Mouse (Mus musculus) heart, embryonic 16.5 days (tissue): ENCODE measurements around the gene Panx3. TPM values are rescaled to one million over a fixed set of nuclear protein-coding genes. Genes with fewer than 3 reads are reported as not detected.

Experiments used
- ATAC-seq: fragments of 200-750 bp; cut with Nextera tagmentation; replicated peaks from 2 replicates; pipeline ENCODE4 v1.8.0; 2017; ENCODE audit warnings: moderate number of reproducible peaks; ENCODE audit not compliant: insufficient read depth, low FRiP score; ENCODE audit errors: extremely low read depth
- H3K27ac ChIP-seq: fragments of 300-500 bp; sonication (generic); 2 replicates; pipeline ENCODE4 v1.5.1; 2014; ENCODE audit warnings: mild to moderate bottlenecking, low read length, control low read depth, moderate library complexity
- H3K27me3 ChIP-seq: fragments of 300-500 bp; sonication (generic); 2 replicates; pipeline ENCODE4 v1.6.1; 2014; ENCODE audit warnings: low read length, mixed read lengths; ENCODE audit not compliant: control insufficient read depth, insufficient read depth
- H3K36me3 ChIP-seq: fragments of 300-500 bp; sonication (generic); 2 replicates; pipeline ENCODE4 v1.6.1; 2014; ENCODE audit not compliant: control insufficient read depth, insufficient read depth
- H3K4me1 ChIP-seq: fragments of 300-500 bp; sonication (generic); 2 replicates; pipeline ENCODE4 v1.6.1; 2014; ENCODE audit warnings: low read length, mixed read lengths; ENCODE audit not compliant: control insufficient read depth, insufficient read depth
- H3K4me2 ChIP-seq: fragments of 300-500 bp; sonication (generic); 2 replicates; pipeline ENCODE4 v1.6.1; 2014; ENCODE audit warnings: low read depth, mild to moderate bottlenecking, control low read depth, low read length
- H3K4me3 ChIP-seq: fragments of 300-500 bp; sonication (generic); 2 replicates; pipeline ENCODE4 v1.5.1; 2014; ENCODE audit warnings: mild to moderate bottlenecking, control low read depth, low read length
- H3K9ac ChIP-seq: fragments of 300-500 bp; sonication (generic); 2 replicates; pipeline ENCODE4 v1.6.1; 2014; ENCODE audit warnings: low read length, control low read depth
- H3K9me3 ChIP-seq: fragments of 300-500 bp; sonication (generic); replicated peaks from 2 replicates; pipeline ENCODE4 v1.6.1; 2016; ENCODE audit warnings: low read length; ENCODE audit not compliant: control insufficient read depth
- WGBS: fragments of 180-500 bp; shearing (Covaris S2); extraction: QIAGEN DNeasy Blood & Tissue Kit; methylation state at CpG from one replicate; pipeline ENCODE4 v1.1.7; 2014; 5-methylcytosine and 5-hydroxymethylcytosine counted together
- polyA plus RNA-seq: library from polyadenylated mRNA; unstranded; fragments of >200 nt; fragmentation: Nextera tagmentation; extraction: Ambion mirVana; gene quantifications from 2 replicates; pipeline ENCODE4 v1.2.1, GENCODE M21; 2015

The Panx3 gene
- polyA plus RNA-seq, 1 experiment from 2014 or later: 0.05 TPM

- no peaks in the 10 kb centered on the region for H3K4me1 ChIP-seq
- no peak for ATAC-seq
- H3K4me2 ChIP-seq: no peak overlapping the region
- 73% methylated on average over 3 of the region's 3 CpGs for WGBS
- H3K9me3 ChIP-seq: no peaks in the 10 kb centered on the region
- H3K36me3 ChIP-seq: peaks cover 29% of the 10 kb centered on the region
- H3K27ac ChIP-seq: no peak overlapping the region
- H3K9ac ChIP-seq: no peak overlapping the region
- H3K27me3 ChIP-seq: no peaks in the 10 kb centered on the region
- H3K4me3 ChIP-seq: no peak overlapping the region
Observed at GRCm38 (mm10) chr9:37646246-37646645, 22.8 kb downstream of the Panx3 start.

DNA sequence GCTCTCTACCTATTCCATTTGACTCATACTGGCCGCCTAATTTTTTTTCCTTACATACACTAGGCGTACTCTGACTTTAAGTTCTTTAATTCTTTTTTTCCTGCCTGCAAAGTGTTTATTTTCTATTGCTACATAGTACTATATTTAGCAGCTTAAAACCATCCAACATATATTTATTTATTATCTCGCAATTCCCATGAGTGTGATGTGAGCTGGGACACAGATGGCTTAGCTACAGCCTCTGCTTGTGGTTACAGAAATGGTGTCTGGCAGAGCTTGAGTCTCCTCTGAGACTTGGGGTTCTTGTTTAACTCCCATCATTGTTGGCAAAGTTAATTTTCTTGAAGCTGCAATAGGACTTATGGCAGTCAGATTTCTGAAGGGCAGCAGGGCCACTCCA, 30.3 kb downstream of the Panx3 start:
- H3K4me2 ChIP-seq: no peak overlapping the region
- H3K9ac ChIP-seq: no peak overlapping the region
- no peak for ATAC-seq
- no peaks in the 10 kb centered on the region for H3K27me3 ChIP-seq
- no peak overlapping the region for H3K4me3 ChIP-seq
- H3K4me1 ChIP-seq: no peaks in the 10 kb centered on the region
- H3K9me3 ChIP-seq: no peaks in the 10 kb centered on the region
- H3K27ac ChIP-seq: no peak overlapping the region
- H3K36me3 ChIP-seq: no peaks in the 10 kb centered on the region
- 74% methylated on average over 3 of the region's 3 CpGs for WGBS

GRCm38 (mm10) chr9:37636800-37637542, 32.1 kb downstream of the Panx3 start:
- Histone ChIP-seq H3K4me3 (no peak overlapping the region), H3K9me3 (no peaks in the 10 kb centered on the region), H3K9ac (no peak overlapping the region), H3K36me3 (no peaks in the 10 kb centered on the region), H3K27me3 (no peaks in the 10 kb centered on the region), H3K4me2 (no peak overlapping the region), H3K27ac (no peak overlapping the region), H3K4me1 (no peaks in the 10 kb centered on the region)
- ATAC-seq: no peak
- WGBS: 38% methylated on average over 6 of the region's 6 CpGs

DNA sequence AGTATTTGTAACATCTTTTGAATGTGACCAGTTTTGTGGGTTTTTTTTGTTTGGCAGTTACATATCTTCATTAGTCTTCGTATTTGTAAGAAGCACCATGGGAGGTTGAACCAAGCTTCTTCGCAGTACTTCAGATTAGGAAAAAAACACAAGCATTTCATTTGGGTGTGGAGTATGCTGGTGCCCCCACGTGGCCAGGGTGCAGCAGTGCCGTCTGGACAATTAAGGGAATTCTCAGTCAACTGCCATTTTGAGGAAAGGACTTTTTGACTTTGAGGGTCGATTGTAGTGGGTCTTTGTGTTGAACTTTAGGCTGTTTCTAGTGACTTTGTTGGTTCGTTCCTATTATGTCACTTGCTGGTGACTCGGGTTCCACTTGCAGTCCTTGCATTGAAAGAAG, 32.7 kb downstream of the Panx3 start:
- Histone ChIP-seq H3K9me3 (no peaks in the 10 kb centered on the region), H3K9ac (no peak overlapping the region), H3K4me2 (no peak overlapping the region), H3K36me3 (no peaks in the 10 kb centered on the region), H3K4me1 (no peaks in the 10 kb centered on the region), H3K27ac (no peak overlapping the region), H3K4me3 (no peak overlapping the region), H3K27me3 (no peaks in the 10 kb centered on the region)
- 18% methylated on average over 7 of the region's 7 CpGs for WGBS
- no peak for ATAC-seq

GRCm38 (mm10) chr9:37634269-37634668, 34.8 kb downstream of the Panx3 start:
- H3K27ac ChIP-seq: no peak overlapping the region
- H3K9ac ChIP-seq: no peak overlapping the region
- H3K36me3 ChIP-seq: no peaks in the 10 kb centered on the region
- no peak for ATAC-seq
- no peak overlapping the region for H3K4me2 ChIP-seq
- H3K4me3 ChIP-seq: no peak overlapping the region
- no peaks in the 10 kb centered on the region for H3K27me3 ChIP-seq
- WGBS: 86% methylated on average over 3 of the region's 3 CpGs
- no peaks in the 10 kb centered on the region for H3K4me1 ChIP-seq
- H3K9me3 ChIP-seq: no peaks in the 10 kb centered on the region

DNA sequence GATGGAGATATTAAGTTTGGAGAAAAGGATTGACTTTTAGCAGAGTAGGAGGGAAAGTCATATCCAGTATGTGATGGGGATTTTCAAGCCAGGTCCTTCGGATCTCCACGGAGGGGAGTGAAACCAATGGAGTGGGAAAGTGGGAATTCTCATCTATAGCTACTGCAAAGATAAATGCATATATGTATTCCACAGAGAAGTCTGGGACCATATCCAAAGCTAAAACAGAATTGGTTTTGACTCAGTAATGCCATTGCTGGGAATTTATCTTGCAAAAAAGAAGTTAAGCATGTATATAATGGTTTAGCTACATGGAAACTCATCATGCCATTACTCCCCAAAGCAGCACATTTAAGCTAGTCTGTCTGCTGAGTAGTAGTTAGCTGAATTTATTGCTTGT, 36.7 kb downstream of the Panx3 start:
- 67% methylated on average over 2 of the region's 2 CpGs for WGBS

GRCm38 (mm10) chr9:37629941-37630340, 39.1 kb downstream of the Panx3 start:
- Histone ChIP-seq H3K4me3 (no peak overlapping the region), H3K4me2 (no peak overlapping the region), H3K27ac (no peak overlapping the region), H3K4me1 (0 out of 2 replicates have a peak, but pooled peaks cover 2% of the 10 kb centered on the region), H3K9me3 (no peaks in the 10 kb centered on the region), H3K9ac (no peak overlapping the region), H3K36me3 (no peaks in the 10 kb centered on the region), H3K27me3 (no peaks in the 10 kb centered on the region)
- 73% methylated on average over 2 of the region's 2 CpGs for WGBS
- no peak for ATAC-seq

More for the DNA sequence above, 36.7 kb downstream of the Panx3 start:
- ATAC-seq: no peak
- H3K4me3 ChIP-seq: no peak overlapping the region
- H3K27ac ChIP-seq: no peak overlapping the region
- no peaks in the 10 kb centered on the region for H3K9me3 ChIP-seq
- H3K9ac ChIP-seq: no peak overlapping the region
- no peak overlapping the region for H3K4me2 ChIP-seq
- H3K27me3 ChIP-seq: no peaks in the 10 kb centered on the region
- no peaks in the 10 kb centered on the region for H3K4me1 ChIP-seq
- no peaks in the 10 kb centered on the region for H3K36me3 ChIP-seq

DNA sequence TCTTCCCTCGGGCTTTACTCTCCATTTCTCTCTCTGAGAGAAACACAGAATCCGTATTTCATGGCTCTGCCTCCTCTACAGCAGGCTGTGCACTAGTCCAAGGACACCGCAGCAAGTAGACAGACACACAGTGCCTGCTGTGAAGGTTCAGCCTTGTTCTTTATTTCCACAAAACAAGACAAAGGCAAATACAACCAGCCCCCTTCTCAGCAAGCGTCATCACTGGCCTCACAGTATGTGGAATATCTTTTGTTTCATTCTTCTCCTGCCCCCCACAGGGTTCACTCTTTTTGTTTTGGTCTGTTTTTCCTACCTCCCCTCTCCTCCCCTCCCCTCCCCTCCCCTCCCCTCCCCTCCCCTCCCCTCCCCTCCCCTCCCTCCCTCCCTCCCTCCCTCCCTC, 40.5 kb downstream of the Panx3 start:
- no peak for ATAC-seq
- H3K9ac ChIP-seq: no peak overlapping the region
- H3K9me3 ChIP-seq: no peaks in the 10 kb centered on the region
- no peaks in the 10 kb centered on the region for H3K27me3 ChIP-seq
- H3K4me3 ChIP-seq: no peak overlapping the region
- H3K4me1 ChIP-seq: 0 out of 2 replicates have a peak, but pooled peaks cover 2% of the 10 kb centered on the region
- H3K27ac ChIP-seq: no peak overlapping the region
- no peak overlapping the region for H3K4me2 ChIP-seq
- no peaks in the 10 kb centered on the region for H3K36me3 ChIP-seq
- 78% methylated on average over 4 of the region's 4 CpGs for WGBS

DNA sequence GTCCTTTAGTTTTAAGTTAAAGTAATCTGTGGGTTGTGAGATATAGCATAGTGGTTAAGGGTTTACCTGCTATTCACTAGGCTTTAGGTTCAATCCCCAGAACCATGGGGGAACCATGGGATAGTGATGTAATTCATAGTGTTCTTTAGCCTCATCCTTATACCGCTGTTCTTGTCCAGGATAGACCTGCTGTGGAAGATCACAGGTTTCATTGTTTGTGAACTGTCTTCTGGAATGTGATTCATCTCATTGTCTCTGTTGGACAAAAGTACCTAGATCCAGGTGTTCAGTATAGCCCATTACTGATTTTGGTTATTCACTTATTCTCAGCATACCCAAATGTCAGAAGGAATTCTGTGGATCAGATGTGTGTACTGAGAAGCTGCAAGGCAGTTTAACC, 41.8 kb downstream of the Panx3 start:
- Histone ChIP-seq H3K4me3 (no peak overlapping the region), H3K9me3 (no peaks in the 10 kb centered on the region), H3K27ac (no peak overlapping the region), H3K36me3 (no peaks in the 10 kb centered on the region), H3K27me3 (no peaks in the 10 kb centered on the region), H3K4me1 (0 out of 2 replicates have a peak, but pooled peaks cover 2% of the 10 kb centered on the region), H3K4me2 (no peak overlapping the region), H3K9ac (no peak overlapping the region)
- ATAC-seq: no peak
- 92% methylated on average over 1 of the region's 1 CpGs for WGBS
